Mouse (Mus musculus) small intestine, adult 2 months (tissue): Measurements from ENCODE around the gene Cpm.

Experiments
- CTCF ChIP-seq: fragments of 200-500 bp; IDR thresholded peaks from 2 replicates; pipeline ENCODE4 v1.5.1; 2012; ENCODE audit warnings: low read depth, mild to moderate bottlenecking, control low read depth, inconsistent platforms, low read length, moderate library complexity, mixed read lengths; ENCODE audit not compliant: insufficient replicate concordance, insufficient read length; ENCODE audit errors: extremely low read depth
- POLR2A ChIP-seq: fragments of 200-500 bp; IDR thresholded peaks from 2 replicates; pipeline ENCODE4 v1.6.1; 2012; ENCODE audit warnings: low read depth, mild to moderate bottlenecking, control low read depth, inconsistent platforms, low read length, moderate library complexity

GRCm38 (mm10) chr10:117665376-117666275 lies 36.3 kb downstream of the Cpm start:
- TF ChIP-seq CTCF (no peak), POLR2A (no peak)
